Mouse (Mus musculus): ENCODE data around the gene Zfp106.

Zfp106 gene

GRCm38 (mm10) chr2:120476277-120477087 is 87.2 kb downstream of the Zfp106 start:
- DNase-seq (ENCODE audit: low spot score) = no peak

GRCm38 (mm10) chr2:120470856-120471255 is 92.8 kb downstream of the Zfp106 start:
- no peak for DNase-seq (ENCODE audit: low spot score)

- DNase-seq (ENCODE audit: low spot score) = no peak
These were observed 93.9 kb downstream of the Zfp106 start for GRCm38 (mm10) chr2:120469715-120470114.

GRCm38 (mm10) chr2:120469220-120469619 is 94.4 kb downstream of the Zfp106 start:
- DNase-seq (ENCODE audit: low spot score) = no peak

- no peak for DNase-seq (ENCODE audit: low spot score)
These were observed 95.6 kb downstream of the Zfp106 start for GRCm38 (mm10) chr2:120468011-120468410.

- no peak for DNase-seq (ENCODE audit: low spot score)
These were observed 98.3 kb downstream of the Zfp106 start for GRCm38 (mm10) chr2:120465397-120465785.

GRCm38 (mm10) chr2:120464732-120465396 is 98.8 kb downstream of the Zfp106 start:
- DNase-seq (ENCODE audit: low spot score) = no peak

GRCm38 (mm10) chr2:120464091-120464490 is 99.6 kb downstream of the Zfp106 start:
- no peak for DNase-seq (ENCODE audit: low spot score)

GRCm38 (mm10) chr2:120463328-120463727 is 100.3 kb downstream of the Zfp106 start:
- DNase-seq (ENCODE audit: low spot score) = no peak

- no peak for DNase-seq (ENCODE audit: low spot score)
These were observed 103.4 kb downstream of the Zfp106 start for GRCm38 (mm10) chr2:120460216-120460615.

Measured in ovary, postnatal 14 days (tissue).